Mouse (Mus musculus): ENCODE measurements around the gene Necap2. TPM values are rescaled to one million over a fixed set of nuclear protein-coding genes. Genes with fewer than 3 reads are reported as not detected.

The Necap2 gene
- total RNA-seq (2014; rRNA removed) (49.6 and 51.1 TPM in 2 replicates), polyA plus RNA-seq (2015; fragmentation: Nextera tagmentation; extraction: Ambion mirVana) (38.9 and 43.0 TPM in 2 replicates)

GRCm38 (mm10) chr4:141077681-141078509 lies at the start of gene Necap2:
Gene Necap2 (minus strand): TSS chr4:141078357.
- peak within 1 kb of the TSS; percentile 96 for H3K9ac ChIP-seq
- TF ChIP-seq CTCF (IDR thresholded peaks at IDR 0.05; ENCODE audit: low read depth) = peak; percentile 85
- H3K4me1 ChIP-seq (ENCODE audit: insufficient read depth) = peaks cover 7% of the 10 kb centered on the region
- no peaks in the 10 kb centered on the region for H3K9me3 ChIP-seq (ENCODE audit: low read length)
- no peaks in the 10 kb centered on the region for H3K27me3 ChIP-seq (ENCODE audit: insufficient read depth, low read length)
- peak within 1 kb of the TSS; percentile 94 for H3K4me2 ChIP-seq (ENCODE audit: low read depth)
- ATAC-seq (peak; percentile 98), DNase-seq (peak; percentile 97)
- peak within 1 kb of the TSS; percentile 82 for H3K27ac ChIP-seq (ENCODE audit: low read depth, low read length)
- H3K4me3 ChIP-seq (ENCODE audit: low read depth, low read length) = peak within 1 kb of the TSS; percentile 94
- peaks cover 16% of the 10 kb centered on the region for H3K36me3 ChIP-seq (ENCODE audit: insufficient read depth)
- WGBS = 2% methylated on average over 67 of the region's 67 CpGs

GRCm38 (mm10) chr4:141123065-141123464 lies 44.9 kb upstream of the Necap2 start:
- H3K36me3 ChIP-seq (ENCODE audit: insufficient read depth) = peaks cover under 1% of the 10 kb centered on the region; the same call in 1 of the 2 replicates
- no peak overlapping the region for H3K27ac ChIP-seq (ENCODE audit: low read depth, low read length)
- no peak for DNase-seq
- no peak overlapping the region for H3K4me3 ChIP-seq (ENCODE audit: low read depth, low read length)
- no peaks in the 10 kb centered on the region for H3K27me3 ChIP-seq (ENCODE audit: insufficient read depth, low read length)
- no peaks in the 10 kb centered on the region for H3K9me3 ChIP-seq (ENCODE audit: low read length)
- H3K4me1 ChIP-seq (ENCODE audit: insufficient read depth) = no peaks in the 10 kb centered on the region
- TF ChIP-seq CTCF (IDR thresholded peaks at IDR 0.05; ENCODE audit: low read depth) = no peak
- H3K9ac ChIP-seq = no peak overlapping the region
- WGBS = 25% methylated on average over 1 of the region's 1 CpGs
- H3K4me2 ChIP-seq (ENCODE audit: low read depth) = no peak overlapping the region
- ATAC-seq = no peak

GRCm38 (mm10) chr4:141122663-141123062 lies 44.5 kb upstream of the Necap2 start:
- DNase-seq (no peak), ATAC-seq (no peak)
- Histone ChIP-seq H3K27me3 (ENCODE audit: insufficient read depth, low read length) (no peaks in the 10 kb centered on the region), H3K4me1 (ENCODE audit: insufficient read depth) (no peaks in the 10 kb centered on the region), H3K4me3 (ENCODE audit: low read depth, low read length) (no peak overlapping the region), H3K9ac (no peak overlapping the region), H3K36me3 (ENCODE audit: insufficient read depth) (peaks cover 5% of the 10 kb centered on the region; the same call in 1 of the 2 replicates), H3K27ac (ENCODE audit: low read depth, low read length) (no peak overlapping the region), H3K9me3 (ENCODE audit: low read length) (no peaks in the 10 kb centered on the region), H3K4me2 (ENCODE audit: low read depth) (no peak overlapping the region)
- no peak for TF ChIP-seq CTCF (IDR thresholded peaks at IDR 0.05; ENCODE audit: low read depth)
- WGBS = 84% methylated on average over 7 of the region's 7 CpGs

- H3K27me3 ChIP-seq (ENCODE audit: insufficient read depth, low read length) = no peaks in the 10 kb centered on the region
- no peak overlapping the region for H3K4me2 ChIP-seq (ENCODE audit: low read depth)
- no peak overlapping the region for H3K27ac ChIP-seq (ENCODE audit: low read depth, low read length)
- H3K36me3 ChIP-seq (ENCODE audit: insufficient read depth) = peaks cover 24% of the 10 kb centered on the region
- H3K9ac ChIP-seq = no peak overlapping the region
- no peaks in the 10 kb centered on the region for H3K9me3 ChIP-seq (ENCODE audit: low read length)
- H3K4me1 ChIP-seq (ENCODE audit: insufficient read depth) = no peaks in the 10 kb centered on the region
- peak; percentile 87 for TF ChIP-seq CTCF (IDR thresholded peaks at IDR 0.05; ENCODE audit: low read depth)
- 21% methylated on average over 11 of the region's 11 CpGs for WGBS
- ATAC-seq (peak; percentile 85), DNase-seq (peak; percentile 78)
- H3K4me3 ChIP-seq (ENCODE audit: low read depth, low read length) = no peak overlapping the region
These were observed 42.5 kb upstream of the Necap2 start for GRCm38 (mm10) chr4:141120700-141121099.

- ATAC-seq (no peak), DNase-seq (no peak)
- peaks cover 38% of the 10 kb centered on the region for H3K36me3 ChIP-seq (ENCODE audit: insufficient read depth)
- TF ChIP-seq CTCF (IDR thresholded peaks at IDR 0.05; ENCODE audit: low read depth) = no peak
- H3K9ac ChIP-seq = no peak overlapping the region
- H3K9me3 ChIP-seq (ENCODE audit: low read length) = no peaks in the 10 kb centered on the region
- WGBS = 71% methylated on average over 4 of the region's 4 CpGs
- H3K27me3 ChIP-seq (ENCODE audit: insufficient read depth, low read length) = no peaks in the 10 kb centered on the region
- no peaks in the 10 kb centered on the region for H3K4me1 ChIP-seq (ENCODE audit: insufficient read depth)
- H3K27ac ChIP-seq (ENCODE audit: low read depth, low read length) = no peak overlapping the region
- no peak overlapping the region for H3K4me2 ChIP-seq (ENCODE audit: low read depth)
- H3K4me3 ChIP-seq (ENCODE audit: low read depth, low read length) = no peak overlapping the region
These were observed 40.5 kb upstream of the Necap2 start for GRCm38 (mm10) chr4:141118691-141119090.

- ATAC-seq (no peak), DNase-seq (no peak)
- peaks cover 42% of the 10 kb centered on the region for H3K36me3 ChIP-seq (ENCODE audit: insufficient read depth)
- no peak overlapping the region for H3K27ac ChIP-seq (ENCODE audit: low read depth, low read length)
- no peak for TF ChIP-seq CTCF (IDR thresholded peaks at IDR 0.05; ENCODE audit: low read depth)
- H3K4me3 ChIP-seq (ENCODE audit: low read depth, low read length) = no peak overlapping the region
- no peaks in the 10 kb centered on the region for H3K4me1 ChIP-seq (ENCODE audit: insufficient read depth)
- 73% methylated on average over 8 of the region's 8 CpGs for WGBS
- H3K27me3 ChIP-seq (ENCODE audit: insufficient read depth, low read length) = no peaks in the 10 kb centered on the region
- no peak overlapping the region for H3K9ac ChIP-seq
- H3K9me3 ChIP-seq (ENCODE audit: low read length) = no peaks in the 10 kb centered on the region
- H3K4me2 ChIP-seq (ENCODE audit: low read depth) = no peak overlapping the region
These were observed 37.2 kb upstream of the Necap2 start for GRCm38 (mm10) chr4:141115398-141115797.

- ATAC-seq (peak; percentile 65), DNase-seq (no peak)
- 75% methylated on average over 6 of the region's 6 CpGs for WGBS
- H3K27ac ChIP-seq (ENCODE audit: low read depth, low read length) = no peak overlapping the region
- no peak overlapping the region for H3K9ac ChIP-seq
- H3K4me2 ChIP-seq (ENCODE audit: low read depth) = no peak overlapping the region
- no peaks in the 10 kb centered on the region for H3K27me3 ChIP-seq (ENCODE audit: insufficient read depth, low read length)
- H3K4me1 ChIP-seq (ENCODE audit: insufficient read depth) = no peaks in the 10 kb centered on the region
- no peak for TF ChIP-seq CTCF (IDR thresholded peaks at IDR 0.05; ENCODE audit: low read depth)
- H3K9me3 ChIP-seq (ENCODE audit: low read length) = no peaks in the 10 kb centered on the region
- peaks cover 42% of the 10 kb centered on the region for H3K36me3 ChIP-seq (ENCODE audit: insufficient read depth)
- H3K4me3 ChIP-seq (ENCODE audit: low read depth, low read length) = no peak overlapping the region
These were observed 36.4 kb upstream of the Necap2 start for GRCm38 (mm10) chr4:141114521-141114981.

All from forebrain, postnatal 0 days (tissue).